Mouse (Mus musculus): ENCODE measurements at regions not wholly inside any gene's neighbourhood (a gene's known extent, or its start where the extent isn't known, plus 50 kb on each side); places are given as distances from the start of the nearest gene placed in this dataset.
A peak's percentile ranks its signal among the peaks of the same experiment; 100 is the strongest.

DNA sequence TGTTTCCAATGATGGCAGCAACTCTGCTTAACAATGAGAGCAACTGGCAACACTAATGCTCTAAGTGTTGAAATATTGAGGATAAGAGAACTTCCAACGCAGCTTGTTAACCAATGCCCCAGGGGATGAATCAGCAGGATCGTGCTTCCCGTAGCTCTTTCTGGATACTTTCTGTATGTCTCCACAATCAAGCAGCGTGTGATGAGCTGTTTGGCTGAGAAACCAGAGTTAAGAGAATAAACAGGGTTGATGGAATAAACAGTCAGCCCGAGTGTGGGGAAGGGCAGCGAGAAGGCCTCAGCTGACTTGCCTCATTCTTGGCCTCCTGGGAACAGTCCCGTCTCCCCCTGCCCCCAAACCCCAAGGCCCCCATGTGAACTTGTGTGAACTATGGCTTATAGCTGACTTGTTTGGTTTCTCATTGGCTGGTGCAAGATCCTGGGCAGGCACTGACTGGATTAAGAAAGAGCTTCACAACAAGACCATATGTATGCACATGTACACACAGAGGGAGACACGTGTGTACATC is 264.6 kb upstream of the Rnaseh2b start:
- 56% methylated on average over 8 of the region's 8 CpGs for WGBS
- peak; percentile 42 for DNase-seq (ENCODE audit: low spot score)

DNA sequence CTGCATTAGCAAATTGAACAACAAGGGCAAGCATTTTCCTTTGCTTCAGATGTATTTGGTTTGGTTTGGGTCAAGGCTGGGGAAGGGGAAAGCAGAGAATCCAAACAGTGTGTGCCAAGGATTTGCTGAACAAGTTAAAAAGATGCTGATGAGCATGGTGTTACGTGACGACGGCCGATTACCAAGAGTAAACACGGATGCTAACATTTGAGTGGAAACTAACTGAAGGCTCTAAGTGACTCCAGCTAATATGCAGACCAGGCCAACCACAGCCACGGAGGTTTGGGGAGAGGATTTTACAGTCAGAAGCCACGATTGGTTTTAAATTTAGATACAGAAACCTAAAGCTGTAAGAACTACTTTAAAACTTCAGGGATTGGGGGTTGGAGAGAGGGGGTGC is 262.3 kb upstream of the Rnaseh2b start:
- WGBS = 45% methylated on average over 7 of the region's 7 CpGs
- Histone ChIP-seq H3K27me3 (replicated peaks; ENCODE audit: control insufficient read depth, insufficient read depth, low read length) (no peaks in the 10 kb centered on the region), H3K27ac (replicated peaks; ENCODE audit: low read depth, low read length) (peak overlapping the region; percentile 31), H3K9ac (ENCODE audit: low read depth, low read length) (no peak overlapping the region), H3K4me1 (ENCODE audit: control insufficient read depth, insufficient read depth, low read length) (peaks cover 9% of the 10 kb centered on the region; the same call in 1 of the 2 replicates), H3K9me3 (ENCODE audit: control insufficient read depth, low read length) (no peaks in the 10 kb centered on the region), H3K36me3 (ENCODE audit: control insufficient read depth, insufficient read depth, low read length) (no peaks in the 10 kb centered on the region), H3K4me2 (ENCODE audit: low read depth, low read length) (no peak overlapping the region), H3K4me3 (ENCODE audit: low read depth, low read length) (no peak overlapping the region)
- DNase-seq (ENCODE audit: low spot score) (peak; percentile 64), ATAC-seq (ENCODE audit: low read depth) (no peak; the same call in 1 of the 2 replicates)

More for the DNA sequence above, 264.6 kb upstream of the Rnaseh2b start:
- no peak for ATAC-seq (ENCODE audit: low read depth)
- H3K27me3 ChIP-seq (replicated peaks; ENCODE audit: control insufficient read depth, insufficient read depth, low read length) = no peaks in the 10 kb centered on the region
- H3K4me3 ChIP-seq (ENCODE audit: low read depth, low read length) = no peak overlapping the region
- no peak overlapping the region for H3K27ac ChIP-seq (replicated peaks; ENCODE audit: low read depth, low read length)
- H3K4me2 ChIP-seq (ENCODE audit: low read depth, low read length) = no peak overlapping the region
- peaks cover 5% of the 10 kb centered on the region; the same call in 1 of the 2 replicates for H3K4me1 ChIP-seq (ENCODE audit: control insufficient read depth, insufficient read depth, low read length)
- no peaks in the 10 kb centered on the region for H3K9me3 ChIP-seq (ENCODE audit: control insufficient read depth, low read length)
- no peak overlapping the region for H3K9ac ChIP-seq (ENCODE audit: low read depth, low read length)
- no peaks in the 10 kb centered on the region for H3K36me3 ChIP-seq (ENCODE audit: control insufficient read depth, insufficient read depth, low read length)

GRCm38 (mm10) chr14:62033661-62034060 is 258.7 kb upstream of the Rnaseh2b start:
- no peaks in the 10 kb centered on the region for H3K27me3 ChIP-seq (replicated peaks; ENCODE audit: control insufficient read depth, insufficient read depth, low read length)
- no peak for ATAC-seq (ENCODE audit: low read depth)
- H3K27ac ChIP-seq (replicated peaks; ENCODE audit: low read depth, low read length) = no peak overlapping the region
- H3K9me3 ChIP-seq (ENCODE audit: control insufficient read depth, low read length) = no peaks in the 10 kb centered on the region
- 91% methylated on average over 4 of the region's 4 CpGs for WGBS
- H3K4me1 ChIP-seq (ENCODE audit: control insufficient read depth, insufficient read depth, low read length) = peaks cover 15% of the 10 kb centered on the region; the same call in 1 of the 2 replicates
- no peaks in the 10 kb centered on the region for H3K36me3 ChIP-seq (ENCODE audit: control insufficient read depth, insufficient read depth, low read length)
- H3K9ac ChIP-seq (ENCODE audit: low read depth, low read length) = no peak overlapping the region
- H3K4me3 ChIP-seq (ENCODE audit: low read depth, low read length) = no peak overlapping the region
- no peak overlapping the region for H3K4me2 ChIP-seq (ENCODE audit: low read depth, low read length)
- DNase-seq (ENCODE audit: low spot score) = no peak

DNA sequence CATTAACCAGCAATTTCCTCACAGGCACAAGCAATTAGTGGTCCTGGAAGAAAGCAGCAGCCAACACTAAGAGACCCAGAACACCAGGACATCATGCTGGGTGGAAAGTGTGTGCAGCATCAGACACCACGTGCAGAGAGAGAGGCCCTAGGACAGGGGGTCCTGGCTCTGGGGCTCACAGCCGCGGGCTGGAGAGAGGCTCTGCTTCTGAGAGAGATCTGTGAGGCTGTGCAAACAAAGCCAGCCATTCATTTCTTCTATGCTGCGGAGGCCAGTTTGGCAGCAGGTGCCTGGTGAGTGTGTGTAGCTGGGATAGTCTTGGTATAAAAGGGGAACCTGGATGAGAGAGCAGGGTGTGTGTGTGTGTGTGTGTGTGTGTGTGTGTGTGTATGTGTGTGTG is 257.7 kb upstream of the Rnaseh2b start:
- peak; percentile 65 for DNase-seq (ENCODE audit: low spot score)
- no peak overlapping the region for H3K4me3 ChIP-seq (ENCODE audit: low read depth, low read length)
- no peaks in the 10 kb centered on the region for H3K9me3 ChIP-seq (ENCODE audit: control insufficient read depth, low read length)
- H3K27ac ChIP-seq (replicated peaks; ENCODE audit: low read depth, low read length) = peak overlapping the region; percentile 25; the same call in 1 of the 2 replicates
- WGBS = 19% methylated on average over 4 of the region's 4 CpGs
- H3K4me2 ChIP-seq (ENCODE audit: low read depth, low read length) = no peak overlapping the region
- H3K27me3 ChIP-seq (replicated peaks; ENCODE audit: control insufficient read depth, insufficient read depth, low read length) = no peaks in the 10 kb centered on the region
- peak; percentile 68 for ATAC-seq (ENCODE audit: low read depth)
- H3K4me1 ChIP-seq (ENCODE audit: control insufficient read depth, insufficient read depth, low read length) = peaks cover 15% of the 10 kb centered on the region; the same call in 1 of the 2 replicates
- no peak overlapping the region for H3K9ac ChIP-seq (ENCODE audit: low read depth, low read length)
- no peaks in the 10 kb centered on the region for H3K36me3 ChIP-seq (ENCODE audit: control insufficient read depth, insufficient read depth, low read length)

GRCm38 (mm10) chr14:62035416-62035815 is 257.0 kb upstream of the Rnaseh2b start:
- no peak overlapping the region for H3K27ac ChIP-seq (replicated peaks; ENCODE audit: low read depth, low read length)
- WGBS = 81% methylated on average over 3 of the region's 3 CpGs

GRCm38 (mm10) chr14:62037514-62037913 is 254.9 kb upstream of the Rnaseh2b start:
- Histone ChIP-seq H3K4me2 (ENCODE audit: low read depth, low read length) (no peak overlapping the region), H3K27me3 (replicated peaks; ENCODE audit: control insufficient read depth, insufficient read depth, low read length) (no peaks in the 10 kb centered on the region), H3K4me3 (ENCODE audit: low read depth, low read length) (no peak overlapping the region), H3K9ac (ENCODE audit: low read depth, low read length) (no peak overlapping the region), H3K4me1 (ENCODE audit: control insufficient read depth, insufficient read depth, low read length) (peaks cover 10% of the 10 kb centered on the region; the same call in 1 of the 2 replicates), H3K36me3 (ENCODE audit: control insufficient read depth, insufficient read depth, low read length) (no peaks in the 10 kb centered on the region), H3K9me3 (ENCODE audit: control insufficient read depth, low read length) (no peaks in the 10 kb centered on the region), H3K27ac (replicated peaks; ENCODE audit: low read depth, low read length) (no peak overlapping the region)
- 67% methylated on average over 1 of the region's 1 CpGs for WGBS
- peak; percentile 65 for DNase-seq (ENCODE audit: low spot score)
- ATAC-seq (ENCODE audit: low read depth) = no peak

More at GRCm38 (mm10) chr14:62035416-62035815, 257.0 kb upstream of the Rnaseh2b start:
- DNase-seq (ENCODE audit: low spot score) (no peak), ATAC-seq (ENCODE audit: low read depth) (no peak)
- Histone ChIP-seq H3K4me1 (ENCODE audit: control insufficient read depth, insufficient read depth, low read length) (peaks cover 14% of the 10 kb centered on the region; the same call in 1 of the 2 replicates), H3K4me3 (ENCODE audit: low read depth, low read length) (no peak overlapping the region), H3K9me3 (ENCODE audit: control insufficient read depth, low read length) (no peaks in the 10 kb centered on the region), H3K27me3 (replicated peaks; ENCODE audit: control insufficient read depth, insufficient read depth, low read length) (no peaks in the 10 kb centered on the region), H3K36me3 (ENCODE audit: control insufficient read depth, insufficient read depth, low read length) (no peaks in the 10 kb centered on the region), H3K4me2 (ENCODE audit: low read depth, low read length) (no peak overlapping the region), H3K9ac (ENCODE audit: low read depth, low read length) (no peak overlapping the region)

- 85% methylated on average over 5 of the region's 5 CpGs for WGBS
- Histone ChIP-seq H3K27ac (replicated peaks; ENCODE audit: low read depth, low read length) (no peak overlapping the region), H3K9ac (ENCODE audit: low read depth, low read length) (no peak overlapping the region), H3K27me3 (replicated peaks; ENCODE audit: control insufficient read depth, insufficient read depth, low read length) (no peaks in the 10 kb centered on the region), H3K4me3 (ENCODE audit: low read depth, low read length) (no peak overlapping the region), H3K4me1 (ENCODE audit: control insufficient read depth, insufficient read depth, low read length) (peaks cover 10% of the 10 kb centered on the region; the same call in 1 of the 2 replicates), H3K9me3 (ENCODE audit: control insufficient read depth, low read length) (no peaks in the 10 kb centered on the region), H3K36me3 (ENCODE audit: control insufficient read depth, insufficient read depth, low read length) (no peaks in the 10 kb centered on the region), H3K4me2 (ENCODE audit: low read depth, low read length) (no peak overlapping the region)
- ATAC-seq (ENCODE audit: low read depth) (no peak), DNase-seq (ENCODE audit: low spot score) (no peak)
These were observed 254.5 kb upstream of the Rnaseh2b start for GRCm38 (mm10) chr14:62037917-62038316.

DNA sequence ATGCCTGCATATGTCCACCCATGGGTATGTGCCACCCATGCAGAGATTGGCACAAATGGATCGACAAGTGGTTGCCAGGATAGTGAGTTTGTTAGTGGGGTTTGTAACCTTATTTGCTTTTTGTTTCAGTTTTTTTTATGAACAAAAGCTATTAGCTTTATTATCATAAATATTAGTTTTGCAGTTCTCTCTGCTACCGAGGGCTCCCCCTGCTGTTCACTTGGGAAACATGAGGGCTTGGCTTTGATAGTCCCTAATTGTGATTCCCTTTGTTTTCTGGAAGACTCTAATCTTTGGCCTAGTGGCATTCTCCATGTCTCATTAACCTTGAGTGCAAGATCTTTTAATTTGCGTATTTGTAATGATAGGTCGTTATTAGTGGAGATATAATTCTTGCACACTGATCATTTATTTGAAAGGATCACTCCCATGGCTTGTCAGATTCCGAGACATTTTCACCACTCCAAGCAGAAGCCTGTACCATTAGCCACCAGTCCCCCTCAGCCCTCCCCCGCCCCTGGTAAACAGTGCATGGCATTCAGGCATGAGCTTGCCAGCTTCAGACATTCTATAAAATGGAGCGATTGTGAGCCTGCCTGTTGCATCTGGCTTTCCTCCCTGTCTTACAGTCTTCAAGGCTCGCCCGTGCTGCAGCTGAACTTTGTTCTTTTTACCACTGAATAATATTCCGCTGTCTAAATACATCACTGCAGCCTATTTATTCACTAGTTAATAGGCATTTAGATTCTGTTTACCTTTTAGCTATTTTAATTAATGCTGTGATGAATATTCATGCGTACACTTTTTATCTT is 249.9 kb upstream of the Rnaseh2b start:
- no peak for ATAC-seq (ENCODE audit: low read depth)

More for the DNA sequence above, 249.9 kb upstream of the Rnaseh2b start:
- Histone ChIP-seq H3K27ac (replicated peaks; ENCODE audit: low read depth, low read length) (no peak overlapping the region), H3K9ac (ENCODE audit: low read depth, low read length) (no peak overlapping the region), H3K36me3 (ENCODE audit: control insufficient read depth, insufficient read depth, low read length) (no peaks in the 10 kb centered on the region), H3K4me2 (ENCODE audit: low read depth, low read length) (no peak overlapping the region), H3K4me1 (ENCODE audit: control insufficient read depth, insufficient read depth, low read length) (no peaks in the 10 kb centered on the region), H3K27me3 (replicated peaks; ENCODE audit: control insufficient read depth, insufficient read depth, low read length) (no peaks in the 10 kb centered on the region), H3K4me3 (ENCODE audit: low read depth, low read length) (no peak overlapping the region), H3K9me3 (ENCODE audit: control insufficient read depth, low read length) (0 out of 2 replicates have a peak, but pooled peaks cover 3% of the 10 kb centered on the region)
- peak; percentile 45 for DNase-seq (ENCODE audit: low spot score)
- WGBS = 58% methylated on average over 11 of the region's 11 CpGs

Data from embryonic facial prominence, embryonic 14.5 days (tissue).